Mouse (Mus musculus): ENCODE data around the gene Kcnj15.

DNA sequence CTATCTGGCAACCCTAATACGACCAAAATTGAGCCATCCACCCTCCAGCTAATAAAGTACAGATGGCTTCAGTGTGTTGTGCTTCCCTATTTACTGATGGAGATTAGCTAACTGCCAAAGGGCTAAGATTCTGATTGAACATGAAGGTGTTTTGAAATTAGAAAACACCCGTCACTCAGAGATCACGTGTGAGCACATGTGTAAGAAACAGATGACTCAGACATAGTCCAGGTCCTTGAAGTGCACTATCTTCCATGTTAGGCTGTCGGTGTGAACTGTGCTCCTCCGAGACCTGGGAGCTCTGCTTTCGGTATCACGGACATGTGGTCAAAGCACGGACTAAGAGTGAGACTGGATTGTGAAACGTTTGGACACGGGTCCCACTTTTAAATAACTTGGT lies 26.0 kb downstream of the Kcnj15 start:
- TF ChIP-seq POLR2A (IDR thresholded peaks at IDR 0.05; ENCODE audit: control insufficient read depth, extremely low read depth, insufficient read depth, low read length, poor library complexity) (no peak), CTCF (IDR thresholded peaks at IDR 0.05; ENCODE audit: borderline replicate concordance, control insufficient read depth, extremely low read depth, insufficient read depth, low read length, poor library complexity) (no peak)

Data from thymus, adult 2 months (tissue).